Mouse (Mus musculus) embryonic facial prominence, embryonic 13.5 days (tissue): ENCODE data around the gene Leng8. TPM values are rescaled to one million over a fixed set of nuclear protein-coding genes. Genes with fewer than 3 reads are reported as not detected.

Experiments
- ATAC-seq: fragments of 200-750 bp; cut with Nextera tagmentation; 2 replicates; pipeline ENCODE4 v1.8.0; 2017; ENCODE audit warnings: low read depth; ENCODE audit not compliant: insufficient number of reproducible peaks, insufficient read depth, low FRiP score, low TSS enrichment
- H3K27ac ChIP-seq: fragments of 300-500 bp; sonication (generic); 2 replicates; pipeline ENCODE4 v1.5.1; 2015; ENCODE audit warnings: moderate library complexity, mild to moderate bottlenecking, inconsistent platforms
- H3K27me3 ChIP-seq: fragments of 300-500 bp; sonication (generic); 2 replicates; pipeline ENCODE4 v1.6.1; 2015; ENCODE audit warnings: mild to moderate bottlenecking, inconsistent platforms
- H3K36me3 ChIP-seq: fragments of 300-500 bp; sonication (generic); 2 replicates; pipeline ENCODE4 v1.6.1; 2015; ENCODE audit warnings: mild to moderate bottlenecking, inconsistent platforms
- H3K4me1 ChIP-seq: fragments of 300-500 bp; sonication (generic); 2 replicates; pipeline ENCODE4 v1.6.1; 2015; ENCODE audit warnings: inconsistent platforms
- H3K4me2 ChIP-seq: fragments of 300-500 bp; sonication (generic); 2 replicates; pipeline ENCODE4 v1.6.1; 2015; ENCODE audit warnings: moderate library complexity, mild to moderate bottlenecking, inconsistent platforms
- H3K4me3 ChIP-seq: fragments of 300-500 bp; sonication (generic); 2 replicates; pipeline ENCODE4 v1.5.1; 2015; ENCODE audit warnings: mild to moderate bottlenecking, inconsistent platforms
- H3K9ac ChIP-seq: fragments of 300-500 bp; sonication (generic); 2 replicates; pipeline ENCODE4 v1.6.1; 2015; ENCODE audit warnings: mild to moderate bottlenecking, inconsistent platforms
- H3K9me3 ChIP-seq: fragments of 300-500 bp; sonication (generic); 2 replicates; pipeline ENCODE4 v1.6.1; 2016; ENCODE audit warnings: inconsistent platforms
- WGBS: fragments of 180-500 bp; shearing (Covaris S2); methylation state at CpG from one replicate; pipeline ENCODE4 v1.1.7; 2015; ENCODE audit warnings: mixed read lengths; 5-methylcytosine and 5-hydroxymethylcytosine counted together
- polyA plus RNA-seq: library from polyadenylated mRNA; unstranded; fragments of >200 nt; fragmentation: Nextera tagmentation; extraction: Ambion mirVana; gene quantifications from 2 replicates; pipeline ENCODE4 v1.2.1, GENCODE M21; 2015

Gene Leng8
- polyA plus RNA-seq, 1 experiment from 2014 or later: 66.7 TPM

DNA sequence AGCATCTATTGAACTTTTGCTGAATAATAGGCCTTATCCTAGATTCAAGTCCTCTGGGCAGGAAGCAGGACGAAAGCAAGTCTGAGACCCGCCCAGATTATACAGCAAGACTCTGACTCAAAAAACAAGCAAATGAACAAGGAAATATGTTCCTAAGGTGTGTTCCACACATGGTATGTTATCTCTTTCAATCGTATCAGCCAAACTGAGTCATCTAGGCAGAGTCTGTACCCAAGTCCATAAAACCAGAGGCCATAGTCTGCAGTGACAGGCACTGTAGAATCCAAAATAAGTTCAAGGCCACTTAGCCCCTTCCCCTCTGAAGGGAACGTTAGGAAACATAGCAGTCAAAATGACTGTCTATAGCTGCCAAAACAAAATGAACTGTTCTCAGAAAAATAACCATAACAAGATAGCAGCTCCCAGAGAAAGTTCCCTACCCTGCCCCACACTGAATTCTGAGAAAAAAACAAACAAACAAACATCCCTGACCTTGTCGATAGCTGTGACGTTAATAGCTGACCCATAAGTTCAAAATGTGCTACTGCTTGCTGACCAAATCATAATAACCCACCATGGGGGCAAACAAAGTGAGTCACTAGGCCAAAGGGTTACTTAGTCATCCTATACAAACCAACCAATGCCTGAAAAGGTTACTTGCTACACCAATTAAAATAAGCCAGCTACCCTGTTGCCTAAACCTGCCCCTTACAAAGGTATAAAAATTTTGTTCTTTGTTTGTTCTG is 33.5 kb downstream of the Leng8 start:
- H3K36me3 ChIP-seq: no peaks in the 10 kb centered on the region
- 81% methylated on average over 6 of the region's 6 CpGs for WGBS
- no peak overlapping the region for H3K27ac ChIP-seq
- ATAC-seq: no peak
- no peaks in the 10 kb centered on the region for H3K9me3 ChIP-seq
- no peak overlapping the region for H3K4me2 ChIP-seq
- H3K9ac ChIP-seq: no peak overlapping the region
- peaks cover 2% of the 10 kb centered on the region for H3K4me1 ChIP-seq
- H3K4me3 ChIP-seq: no peak overlapping the region
- no peaks in the 10 kb centered on the region for H3K27me3 ChIP-seq

- no peak overlapping the region for H3K27ac ChIP-seq
- ATAC-seq: no peak
- no peak overlapping the region for H3K4me2 ChIP-seq
- no peaks in the 10 kb centered on the region for H3K27me3 ChIP-seq
- no peaks in the 10 kb centered on the region for H3K9me3 ChIP-seq
- no peaks in the 10 kb centered on the region for H3K4me1 ChIP-seq
- H3K9ac ChIP-seq: no peak overlapping the region
- H3K36me3 ChIP-seq: no peaks in the 10 kb centered on the region
- H3K4me3 ChIP-seq: no peak overlapping the region
- 39% methylated on average over 3 of the region's 3 CpGs for WGBS
Observed at GRCm38 (mm10) chr7:4178438-4178837, 41.6 kb downstream of the Leng8 start.

Other genes starting within 250 kb of the Leng8 start
- gene Gm14548, start 238.9 kb upstream of the Leng8 start, polyA plus RNA-seq: not detected in 2 replicates
- not detected in 2 replicates for gene Lilra6, start 221.5 kb upstream of the Leng8 start, polyA plus RNA-seq
- gene Lair1, start 73.8 kb upstream of the Leng8 start, polyA plus RNA-seq: 0.33 and 0.77 TPM in 2 replicates
- gene Ttyh1, start 17.6 kb upstream of the Leng8 start, polyA plus RNA-seq: 3.7 and 5.9 TPM in 2 replicates
- 4.6 and 5.4 TPM in 2 replicates for gene Leng9, start 13.3 kb downstream of the Leng8 start, polyA plus RNA-seq
- gene Cdc42ep5, start 27.8 kb downstream of the Leng8 start, polyA plus RNA-seq: 66.7 and 71.0 TPM in 2 replicates
- gene Lilra5, start 100.7 kb downstream of the Leng8 start, polyA plus RNA-seq: not detected in 2 replicates
- not detected in 2 replicates for gene Ncr1, start 200.7 kb downstream of the Leng8 start, polyA plus RNA-seq